Mouse (Mus musculus): ENCODE measurements around the gene Daam1.

Gene Daam1

DNA sequence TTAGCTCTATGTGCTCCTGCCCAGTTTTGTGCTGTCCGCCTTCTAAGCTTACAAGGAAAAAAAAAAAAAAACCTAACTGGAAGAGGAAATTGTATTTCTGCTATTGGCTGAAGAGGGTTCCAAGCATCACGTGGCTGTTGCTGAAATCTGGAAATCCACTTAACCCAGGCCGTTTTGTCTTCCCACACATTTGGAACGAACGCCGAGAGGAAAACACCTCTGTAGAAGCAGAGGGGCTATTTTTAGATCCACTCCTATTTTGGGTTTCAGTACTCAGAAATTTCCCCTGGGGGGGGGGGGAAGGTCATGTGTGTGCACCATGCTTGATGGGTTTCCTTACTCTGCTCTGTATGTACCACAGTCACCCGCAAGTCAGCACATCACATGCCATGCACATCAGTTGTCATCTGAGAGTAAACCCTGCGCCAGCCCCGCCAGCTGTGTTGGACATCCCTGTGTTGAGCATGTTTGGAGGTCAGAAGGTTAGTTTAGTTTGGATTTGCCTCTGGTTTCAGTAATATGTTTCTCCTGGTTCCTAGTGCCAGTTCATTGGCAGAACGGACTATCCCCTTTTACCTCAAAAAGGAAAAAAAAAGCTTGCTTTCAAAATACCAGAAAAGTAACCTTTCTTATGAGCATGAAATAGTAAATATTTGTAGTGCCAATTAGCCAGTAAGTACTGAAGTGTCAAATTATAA lies 33.1 kb downstream of the Daam1 start:
- no peak for DNase-seq (ENCODE audit: low spot score in 2 of 2)

DNA sequence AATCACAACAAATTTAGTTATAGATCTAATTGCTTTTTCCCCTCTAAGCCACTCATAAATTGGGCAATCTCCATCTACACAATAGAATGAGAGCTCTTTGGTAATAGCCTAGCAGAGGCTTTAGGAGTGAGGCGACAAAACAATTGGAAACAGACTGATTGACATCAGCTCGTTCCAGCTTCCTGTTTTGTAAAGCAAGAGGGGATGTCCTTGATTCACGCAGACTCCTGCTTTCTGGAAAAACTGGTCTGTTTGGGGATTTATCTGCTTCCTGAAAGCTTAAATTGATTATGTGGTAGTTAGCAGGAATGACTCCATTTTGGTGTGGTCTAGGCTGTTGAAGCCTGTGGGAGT lies 33.6 kb downstream of the Daam1 start:
- no peak for DNase-seq (ENCODE audit: low spot score in 2 of 2)

DNA sequence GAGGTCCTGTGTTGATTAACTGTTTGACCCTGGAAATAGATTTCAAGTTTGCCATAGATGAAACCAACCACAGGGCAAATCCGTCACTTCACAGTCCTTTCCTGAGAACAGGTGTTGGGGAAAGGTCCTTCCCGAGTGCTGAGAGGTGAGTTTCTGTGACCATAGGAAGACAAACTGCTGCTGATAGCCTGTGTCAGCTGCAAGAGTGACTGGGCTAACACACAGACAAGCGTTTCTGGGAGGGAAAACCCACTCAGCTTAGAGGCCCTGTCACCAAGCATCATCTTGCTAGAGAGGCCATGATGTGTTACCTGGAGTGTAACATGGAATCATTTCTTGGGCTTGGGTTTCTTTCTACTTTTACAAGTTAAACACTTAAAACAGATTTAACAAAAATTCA lies 35.1 kb downstream of the Daam1 start:
- no peak for DNase-seq (ENCODE audit: low spot score in 2 of 2)

DNA sequence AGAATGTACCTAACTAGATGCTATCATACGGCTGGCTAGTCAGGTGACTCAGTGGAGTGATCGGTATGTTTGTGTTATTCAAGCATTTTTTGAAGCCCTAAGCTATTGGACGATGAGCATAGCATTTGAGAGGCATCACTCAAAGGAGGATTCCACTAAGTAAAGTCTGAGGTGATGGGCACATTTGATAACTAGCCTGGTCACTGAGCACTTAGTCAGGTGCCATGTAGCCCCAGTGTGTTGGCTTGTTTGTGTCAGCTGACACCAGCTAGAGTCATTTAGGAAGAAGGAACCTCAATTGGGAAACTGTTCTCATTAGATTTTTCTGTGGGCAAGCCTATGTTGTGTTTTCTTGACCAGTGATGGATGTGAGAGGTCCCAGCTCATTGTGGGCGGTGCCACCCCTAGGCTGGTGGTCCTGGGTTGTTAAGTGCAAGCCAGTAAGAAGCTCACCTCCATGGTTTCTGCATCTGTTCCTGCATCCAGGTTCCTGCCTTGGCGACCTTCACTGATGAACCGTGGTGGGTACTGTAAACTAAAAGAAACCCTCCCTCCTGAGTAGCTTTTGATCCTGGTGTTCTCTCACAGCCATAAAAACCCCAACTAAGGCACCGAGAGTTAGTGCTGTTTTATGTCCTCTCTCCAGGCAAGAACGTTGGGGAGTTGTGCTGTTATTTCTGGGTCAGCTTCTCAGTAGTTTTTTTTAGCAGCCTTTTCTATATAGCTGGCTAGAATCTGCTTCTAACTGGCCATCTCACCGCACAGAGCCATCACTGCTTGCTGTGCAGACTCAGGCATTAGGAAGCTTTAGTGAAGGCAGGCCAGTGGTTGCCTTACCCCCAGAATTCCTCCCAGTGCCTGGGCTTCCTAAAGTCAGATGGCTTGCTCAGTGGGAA lies 36.7 kb downstream of the Daam1 start:
- DNase-seq (ENCODE audit: low spot score in 2 of 2) = no peak

DNA sequence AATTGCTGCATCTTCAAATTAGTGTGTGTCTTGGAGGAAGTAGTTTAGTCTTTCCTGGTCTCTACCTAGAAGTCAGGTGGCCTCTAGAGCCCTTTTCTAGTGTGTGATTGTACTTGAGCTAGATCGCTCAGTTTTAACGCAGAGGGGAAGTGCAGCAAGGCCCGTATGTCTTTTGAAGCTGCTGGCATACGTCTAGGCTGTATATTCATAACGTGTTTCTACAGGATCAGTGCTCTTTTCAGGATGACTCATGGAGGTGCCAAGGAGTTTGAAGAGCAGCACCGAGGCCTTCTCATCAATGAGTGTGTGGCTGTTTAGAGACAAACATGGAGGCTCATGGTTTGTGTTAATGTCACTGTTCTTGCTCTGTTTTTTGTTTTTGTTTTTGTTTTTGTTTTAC lies 39.8 kb downstream of the Daam1 start:
- no peak for DNase-seq (ENCODE audit: low spot score in 2 of 2)

DNA sequence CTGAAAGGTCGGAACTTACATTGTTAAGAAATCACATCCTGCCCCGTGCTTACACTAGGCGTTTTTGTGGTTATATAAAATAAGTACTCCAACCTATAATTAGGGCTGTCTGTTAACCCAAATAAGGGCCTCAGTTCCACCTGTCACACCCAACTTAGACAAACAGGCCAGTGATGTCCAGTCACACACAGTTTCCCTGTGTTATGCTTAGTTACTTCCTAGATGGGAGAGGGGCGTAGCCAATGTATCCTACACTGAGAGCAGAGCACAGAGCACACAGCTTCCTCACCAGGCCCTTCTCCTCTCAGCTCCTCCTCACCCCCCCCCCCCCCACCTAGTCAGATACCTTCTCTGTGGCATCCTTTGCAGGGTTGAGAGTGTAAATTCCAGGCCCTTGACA lies 41.5 kb downstream of the Daam1 start:
- no peak for DNase-seq (ENCODE audit: low spot score in 2 of 2)

DNA sequence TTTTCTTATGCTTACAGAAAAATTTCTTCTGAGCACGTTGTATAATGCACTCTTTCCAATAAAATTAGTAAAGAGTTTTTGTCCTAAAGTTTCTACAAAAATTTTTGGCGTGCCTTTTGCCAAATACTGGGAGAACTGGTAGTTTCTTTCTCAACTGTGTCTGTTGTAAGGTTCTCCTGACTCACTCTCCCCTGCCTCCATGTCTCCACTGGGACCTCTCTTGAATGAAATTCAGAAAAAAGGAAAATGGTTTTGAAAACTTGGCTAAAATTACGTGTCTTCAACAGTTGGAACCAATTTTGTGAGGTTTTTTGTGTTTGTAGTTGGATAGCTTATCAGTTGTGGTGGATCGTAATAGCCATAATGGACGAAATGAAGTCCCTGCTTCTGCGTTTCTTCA lies 43.7 kb downstream of the Daam1 start:
- DNase-seq (ENCODE audit: low spot score in 2 of 2) = no peak

DNA sequence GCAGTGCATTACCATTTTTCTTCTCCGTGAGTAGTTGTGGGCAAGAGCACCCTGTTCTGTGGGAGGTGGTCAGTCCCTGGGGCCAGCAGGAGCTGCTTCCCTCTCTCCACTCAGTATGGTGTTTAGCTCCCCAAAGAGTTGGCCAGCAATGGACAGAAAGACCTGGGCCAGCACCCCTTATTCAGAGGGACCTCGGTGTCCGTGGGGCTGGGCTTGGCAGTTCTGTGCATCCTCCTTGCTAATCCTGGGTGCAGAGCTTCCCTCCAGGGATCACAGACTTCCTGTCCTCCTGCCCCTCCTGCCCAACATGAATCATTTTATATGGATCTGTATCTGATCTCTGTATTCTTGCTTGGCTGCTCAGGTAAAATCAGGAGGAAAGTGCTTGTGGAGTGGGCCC lies 44.1 kb downstream of the Daam1 start:
- DNase-seq (ENCODE audit: low spot score in 2 of 2) = no peak

DNA sequence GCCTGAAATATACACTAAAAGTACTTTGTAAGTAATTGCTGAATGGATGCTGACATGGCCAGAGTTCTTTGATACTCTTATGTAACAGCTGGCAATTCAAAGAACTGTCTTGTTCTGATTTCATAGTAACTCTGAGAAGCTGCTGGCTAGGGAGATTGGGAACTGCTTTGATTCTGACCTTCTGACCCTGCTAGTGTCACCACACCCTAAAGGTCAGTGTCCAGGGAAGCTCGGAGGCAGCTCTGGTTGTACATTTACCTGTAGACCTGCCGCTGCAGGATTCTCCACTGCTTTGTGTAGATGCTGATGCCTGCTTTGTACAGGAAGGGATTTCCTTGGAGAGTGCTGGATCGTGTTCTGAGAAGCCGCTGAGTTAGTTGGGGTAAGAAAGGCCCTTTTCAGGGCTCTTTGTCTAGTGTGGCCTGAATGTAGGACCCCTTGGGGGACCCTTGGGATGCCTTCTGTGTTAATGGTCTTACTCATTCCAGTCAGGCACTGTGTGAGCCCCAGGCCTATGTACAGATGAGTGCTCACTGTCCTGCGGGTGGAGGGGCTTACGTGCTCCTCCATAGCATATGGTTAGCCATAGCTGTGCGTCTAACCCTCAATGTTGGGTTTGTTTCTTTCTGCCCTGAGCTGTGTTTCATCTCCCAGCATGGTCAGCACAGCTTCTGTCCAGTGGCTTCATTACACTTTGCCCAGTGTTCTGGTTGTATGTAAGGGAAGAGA lies 45.0 kb downstream of the Daam1 start:
- no peak for DNase-seq (ENCODE audit: low spot score in 2 of 2)

DNA sequence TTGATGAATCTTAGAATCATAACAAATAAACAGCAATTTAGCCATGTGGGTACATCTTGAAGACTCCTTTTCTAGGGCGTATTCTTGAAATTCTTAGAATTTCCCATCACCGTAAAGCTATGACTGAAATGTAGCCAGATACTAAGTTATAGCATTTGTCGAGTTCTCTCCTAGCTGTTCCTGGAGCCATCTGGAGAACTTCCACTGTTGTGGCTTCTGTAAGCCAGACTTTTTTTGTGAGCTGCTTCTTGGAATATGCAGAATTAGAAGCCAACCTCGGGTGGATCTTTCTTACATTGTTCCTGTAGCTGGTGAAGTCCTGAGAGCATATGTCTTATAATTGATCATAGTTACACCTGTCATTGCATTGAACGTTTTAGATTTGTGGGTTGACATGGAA lies 50.1 kb downstream of the Daam1 start:
- DNase-seq (ENCODE audit: low spot score in 2 of 2) = no peak

DNA sequence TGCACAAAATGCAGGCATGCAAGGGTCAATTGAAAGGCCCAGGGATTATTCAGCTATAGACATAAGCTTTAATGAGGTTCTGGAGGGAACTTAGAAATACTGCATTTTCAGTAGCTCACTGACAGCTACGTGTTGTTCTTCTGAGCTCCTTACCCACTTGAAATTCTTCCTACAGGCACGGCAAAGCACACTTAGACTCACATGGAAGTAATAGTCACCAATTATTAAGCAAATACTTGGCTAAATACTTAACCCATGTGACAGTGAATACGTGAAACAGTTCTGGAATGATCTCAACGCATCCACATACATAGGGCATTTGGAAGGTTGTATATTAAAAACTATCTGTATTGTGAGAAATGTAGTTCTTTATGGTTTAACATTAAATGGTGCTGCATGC lies 50.6 kb downstream of the Daam1 start:
- DNase-seq (ENCODE audit: low spot score in 2 of 2) = no peak

DNA sequence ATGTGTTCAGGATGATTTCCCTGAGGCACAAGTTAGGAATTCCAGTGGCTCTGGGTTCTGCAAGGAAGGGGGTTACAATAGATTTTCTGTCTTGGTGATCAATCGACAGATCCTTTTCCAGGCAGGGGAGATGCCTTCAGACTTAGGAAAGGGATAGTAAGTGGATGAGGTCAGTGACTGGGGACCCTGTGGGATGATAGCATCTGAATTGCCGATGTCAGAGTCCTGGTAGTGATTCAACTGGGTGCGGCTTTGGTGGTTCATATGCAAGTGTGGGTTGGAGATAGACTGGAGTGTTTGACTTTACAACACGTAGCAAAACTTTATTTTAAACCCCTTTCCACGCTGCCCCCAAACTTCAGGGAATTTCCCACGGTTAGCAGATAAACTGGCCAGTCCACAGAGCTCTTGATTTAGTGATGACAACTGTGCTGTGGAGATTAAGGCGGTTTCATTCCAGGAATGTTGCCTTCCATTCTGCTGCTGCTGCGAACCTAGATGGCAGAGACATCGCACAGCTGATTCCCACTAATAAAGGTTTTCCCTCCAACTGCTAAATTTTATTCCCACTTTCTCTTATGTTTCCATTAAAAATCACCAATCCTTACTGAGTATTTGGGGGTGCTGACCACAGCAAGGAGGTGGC lies 52.3 kb downstream of the Daam1 start:
- no peak for DNase-seq (ENCODE audit: low spot score in 2 of 2)

DNA sequence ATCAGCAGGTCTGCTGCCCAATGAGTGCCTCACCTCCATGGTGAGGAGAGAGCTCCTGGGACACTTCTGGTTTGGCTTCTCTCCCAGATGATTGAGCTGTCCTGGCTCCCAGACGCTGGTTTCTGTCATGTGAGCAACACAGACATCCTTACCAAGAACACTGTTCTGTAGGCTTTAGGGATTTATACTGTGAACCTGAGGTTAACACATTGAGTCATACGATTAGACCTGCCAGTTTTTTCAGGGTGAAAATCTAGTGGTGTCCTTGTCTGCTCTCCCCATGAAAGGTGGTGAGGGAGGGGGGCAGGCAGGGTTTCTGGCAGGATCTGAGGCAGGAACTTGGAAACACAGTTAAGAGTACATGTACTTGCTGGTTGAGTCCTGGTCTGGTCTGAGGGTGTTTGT lies 54.3 kb downstream of the Daam1 start:
- DNase-seq (ENCODE audit: low spot score in 2 of 2) = no peak

DNA sequence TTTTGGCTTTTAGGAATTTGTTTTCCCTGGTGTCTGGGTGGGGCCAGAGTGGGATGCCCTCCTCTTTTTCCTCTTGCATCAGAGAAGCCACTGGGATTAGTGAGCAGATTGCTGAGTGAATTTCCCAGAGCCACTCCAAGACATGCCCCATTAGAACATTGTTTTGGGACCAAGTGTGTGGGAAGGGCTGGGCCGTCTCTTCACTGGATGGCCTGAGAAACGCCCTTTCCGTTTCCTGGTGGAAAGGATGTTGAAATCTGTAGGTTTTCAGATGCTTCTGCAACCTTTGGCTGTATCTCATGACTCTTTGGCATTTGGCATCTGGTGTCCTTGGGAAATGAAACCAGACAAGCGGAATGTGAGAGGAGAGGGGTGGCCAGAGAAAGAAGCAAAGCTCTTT lies 54.8 kb downstream of the Daam1 start:
- no peak for DNase-seq (ENCODE audit: low spot score in 2 of 2)

DNA sequence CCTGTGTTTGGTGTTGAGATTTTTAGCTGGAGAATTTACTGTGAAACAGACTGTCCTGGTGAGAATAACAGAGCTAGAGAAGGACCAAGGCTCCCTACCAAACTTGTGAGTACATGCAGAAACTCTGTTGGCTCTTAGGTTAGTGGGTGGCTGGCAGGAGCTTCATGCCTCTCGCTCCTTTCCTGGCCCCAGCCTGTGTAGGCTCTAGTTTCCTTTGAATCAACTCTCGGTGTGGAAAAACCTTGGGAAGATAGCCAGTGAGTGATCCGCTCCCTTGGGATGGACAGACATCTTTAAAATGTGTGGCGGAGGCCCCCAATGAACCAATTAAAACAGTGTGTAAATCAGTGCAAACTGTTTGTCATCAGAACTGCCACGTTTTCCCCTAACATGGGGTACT lies 55.5 kb downstream of the Daam1 start:
- no peak for DNase-seq (ENCODE audit: low spot score in 2 of 2)

DNA sequence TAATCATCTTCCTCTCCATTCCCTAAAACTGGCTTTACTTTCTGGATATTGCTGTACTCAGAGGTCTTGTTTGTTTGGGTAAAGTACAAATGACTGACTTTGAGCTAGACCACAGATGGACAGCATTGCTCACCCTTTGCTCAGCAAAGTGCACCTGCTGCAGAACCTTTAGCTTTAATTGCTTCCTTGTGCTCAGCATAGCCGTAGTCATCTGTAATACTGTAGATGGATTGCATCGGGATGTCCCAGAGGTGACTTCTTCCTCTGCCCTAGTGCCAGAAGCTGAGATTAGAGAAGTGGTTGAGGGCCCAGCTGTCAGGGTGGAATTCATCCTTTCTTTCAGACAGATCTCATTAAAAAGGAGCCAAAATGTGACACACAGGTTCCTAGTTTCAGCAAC lies 56.1 kb downstream of the Daam1 start:
- DNase-seq (ENCODE audit: low spot score in 2 of 2) = no peak

DNA sequence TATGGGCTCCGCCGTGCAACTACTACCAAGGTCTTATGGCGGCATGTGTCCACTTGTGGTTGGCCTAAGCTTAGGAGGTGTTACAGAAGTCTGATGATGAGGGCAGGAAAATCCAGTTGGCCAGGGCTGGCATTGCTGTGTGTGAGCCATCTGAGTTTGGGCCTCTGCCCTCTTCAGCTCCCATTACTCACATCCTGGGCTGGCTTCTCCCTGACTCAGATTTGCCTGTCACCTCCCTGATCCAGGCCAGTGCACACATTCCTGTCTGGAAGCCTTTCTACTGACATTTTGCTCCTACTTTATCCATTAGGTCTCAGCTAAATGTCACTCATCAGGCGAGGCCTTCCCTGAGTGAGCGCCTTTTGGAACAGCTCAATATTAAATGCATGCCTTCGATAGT lies 57.5 kb downstream of the Daam1 start:
- DNase-seq (ENCODE audit: low spot score in 2 of 2) = no peak

DNA sequence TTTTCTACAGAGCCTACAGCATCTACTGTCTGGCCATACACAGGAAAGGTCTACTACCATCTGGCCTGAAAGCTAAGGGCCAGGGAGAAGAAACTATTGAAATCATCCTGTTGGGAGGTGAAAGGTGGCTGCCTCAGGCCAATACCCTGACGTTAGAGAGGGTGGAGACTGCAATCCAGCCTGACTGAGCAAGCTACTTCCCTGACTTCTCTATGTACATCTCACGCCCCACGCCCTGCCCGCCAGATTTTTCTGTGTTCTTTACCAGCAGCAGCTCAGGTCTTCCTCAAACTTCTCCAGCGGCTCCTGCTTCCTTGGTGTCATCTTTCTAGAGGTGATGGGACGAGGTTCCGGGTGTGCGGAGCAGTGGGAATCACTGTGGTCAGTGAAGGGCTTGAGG lies 58.4 kb downstream of the Daam1 start:
- no peak for DNase-seq (ENCODE audit: low spot score in 2 of 2)

DNA sequence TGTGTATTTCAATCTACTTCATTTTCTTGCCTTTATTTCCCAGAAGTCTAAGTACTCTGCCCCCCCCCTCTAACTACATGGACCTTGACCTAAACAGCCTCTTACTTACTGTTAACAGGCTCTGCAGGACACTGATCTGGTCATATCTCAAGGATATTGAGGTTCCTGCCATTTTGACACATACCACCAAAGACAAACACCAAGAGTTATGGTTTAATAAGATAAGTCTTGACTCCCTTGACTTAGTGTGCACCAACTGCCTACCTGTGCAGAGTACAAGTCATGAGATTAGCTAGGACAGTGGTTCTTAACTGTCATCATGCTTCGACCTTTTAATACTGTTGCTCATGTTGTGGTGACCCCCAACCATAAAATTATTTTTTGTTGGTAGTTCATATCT lies 59.4 kb downstream of the Daam1 start:
- DNase-seq (ENCODE audit: low spot score in 2 of 2) = no peak

DNA sequence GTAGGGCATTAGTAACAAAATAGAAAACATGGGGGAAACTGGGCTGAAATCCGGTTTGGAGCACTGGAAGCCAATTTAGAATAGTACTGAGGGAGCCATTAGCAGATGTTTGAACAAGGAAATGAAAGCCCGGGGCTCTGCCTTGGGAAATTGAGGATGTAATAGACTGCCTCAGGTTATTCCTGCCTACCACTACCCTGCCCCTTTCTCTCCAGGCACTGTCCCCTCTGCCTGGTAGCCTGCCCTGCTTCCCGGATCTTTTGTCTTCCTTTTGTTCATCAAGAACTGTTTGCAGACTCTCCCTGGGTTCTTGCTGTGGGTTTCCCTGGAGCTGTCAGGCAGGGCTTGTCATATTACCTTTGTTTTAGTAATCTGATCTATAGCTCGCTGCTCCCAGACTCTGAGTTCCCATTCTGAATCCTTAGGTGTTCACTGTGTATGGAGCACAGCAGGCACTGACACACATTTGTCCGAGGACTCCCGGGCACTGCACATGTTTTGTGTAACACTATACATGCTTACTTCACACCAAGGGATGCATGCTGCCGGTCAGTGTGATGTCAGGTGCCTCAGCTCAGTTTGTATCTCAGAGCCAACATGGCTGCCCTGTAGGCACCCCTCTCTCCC lies 61.0 kb downstream of the Daam1 start:
- no peak for DNase-seq (ENCODE audit: low spot score in 2 of 2)

DNA sequence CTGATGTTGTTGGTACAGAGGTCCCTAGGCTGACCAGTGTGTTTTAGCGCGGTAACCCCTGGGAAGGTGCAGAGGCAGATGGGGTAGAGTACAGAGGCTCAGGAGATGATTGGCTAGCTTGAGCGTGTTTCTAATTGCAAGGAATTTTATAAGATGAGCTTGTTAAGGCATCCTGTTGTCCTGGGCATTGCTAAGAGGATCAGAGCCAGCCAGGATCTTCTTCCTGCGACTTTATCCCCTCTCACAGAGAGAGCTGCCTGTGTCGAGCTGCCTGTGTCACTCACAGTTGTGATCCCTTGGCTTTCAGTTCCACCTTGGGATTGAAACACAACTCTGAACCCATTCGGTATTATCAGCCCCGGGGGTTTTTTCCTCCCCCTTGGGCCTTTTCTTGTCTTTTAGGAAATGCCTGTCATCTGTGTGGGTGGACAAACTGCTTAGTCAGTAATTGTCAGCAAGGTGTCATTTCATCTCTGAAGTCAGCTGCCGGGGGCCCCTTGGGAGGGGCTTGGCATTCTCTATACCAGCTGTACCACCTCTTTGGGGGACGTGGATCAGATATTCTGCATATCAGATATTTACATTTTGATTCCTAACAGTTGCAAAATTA lies 62.2 kb downstream of the Daam1 start:
- no peak for DNase-seq (ENCODE audit: low spot score in 2 of 2)
